Mouse (Mus musculus): ENCODE results near the gene Ptprh. TPM values are rescaled to one million over a fixed set of nuclear protein-coding genes. Genes with fewer than 3 reads are reported as not detected.

Ptprh gene
- polyA plus RNA-seq, 1 experiment: not detected

DNA sequence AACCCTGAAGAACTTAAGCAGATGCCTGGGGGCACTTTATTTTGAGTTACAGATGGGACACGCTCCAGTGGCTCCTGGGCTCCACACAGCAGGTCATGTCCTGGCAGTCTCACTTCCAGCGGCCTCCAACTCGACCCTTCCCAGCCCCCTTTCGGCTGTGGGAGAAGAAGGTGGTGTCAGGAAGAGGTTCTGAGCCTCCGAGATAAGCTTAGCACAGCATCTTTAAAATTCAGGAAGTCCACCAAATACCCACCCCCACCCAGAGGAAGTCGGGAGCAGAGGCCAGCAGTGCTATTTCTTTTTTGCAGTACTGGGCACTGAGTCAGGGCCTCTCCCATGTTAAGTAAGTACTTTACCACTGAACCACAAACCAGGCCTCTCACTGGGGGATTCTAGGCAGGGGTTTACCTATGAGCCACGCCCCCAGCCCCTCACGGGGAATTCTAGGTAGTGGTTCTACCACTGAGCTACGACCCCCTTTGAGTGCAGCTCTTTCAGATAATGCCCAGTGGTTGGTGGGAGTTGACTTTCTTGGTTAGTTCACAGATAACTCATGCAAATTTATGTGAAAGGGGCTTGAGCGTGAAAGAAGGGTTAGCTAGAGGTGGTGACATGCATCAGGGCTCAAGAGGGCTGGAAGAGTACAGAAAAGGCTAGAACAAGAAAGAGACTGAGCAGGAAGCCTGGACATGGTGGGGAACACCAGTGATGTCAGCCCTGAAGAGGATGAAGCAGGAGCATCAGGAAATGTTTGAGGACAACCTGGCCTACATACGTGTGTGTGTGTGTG is 99.0 kb downstream of the Ptprh start:
- no peak overlapping the region for H3K9ac ChIP-seq (ENCODE audit: low read depth, poor library complexity, severe bottlenecking)
- no peak overlapping the region for H3K27ac ChIP-seq (ENCODE audit: insufficient read depth, low read length)
- H3K36me3 ChIP-seq (ENCODE audit: control insufficient read depth, insufficient read depth, low read length, poor library complexity, severe bottlenecking): no peaks in the 10 kb centered on the region
- H3K9me3 ChIP-seq (replicated peaks; ENCODE audit: control insufficient read depth, insufficient read depth, low read length, poor library complexity, severe bottlenecking): no peaks in the 10 kb centered on the region
- H3K4me1 ChIP-seq (ENCODE audit: control insufficient read depth, insufficient read depth, low read length): no peaks in the 10 kb centered on the region
- TF ChIP-seq CTCF (IDR thresholded peaks at IDR 0.05; ENCODE audit: low read depth, low read length): no peak
- no peak for TF ChIP-seq EP300 (IDR thresholded peaks at IDR 0.05; ENCODE audit: insufficient read depth, low read depth, low read length)
- TF ChIP-seq POLR2A (IDR thresholded peaks at IDR 0.05; ENCODE audit: insufficient read depth, low read length): no peak
- H3K27me3 ChIP-seq (ENCODE audit: control insufficient read depth, insufficient read depth, low read length, poor library complexity, severe bottlenecking): no peaks in the 10 kb centered on the region
- H3K4me3 ChIP-seq (ENCODE audit: low read depth, low read length): no peak overlapping the region

DNA sequence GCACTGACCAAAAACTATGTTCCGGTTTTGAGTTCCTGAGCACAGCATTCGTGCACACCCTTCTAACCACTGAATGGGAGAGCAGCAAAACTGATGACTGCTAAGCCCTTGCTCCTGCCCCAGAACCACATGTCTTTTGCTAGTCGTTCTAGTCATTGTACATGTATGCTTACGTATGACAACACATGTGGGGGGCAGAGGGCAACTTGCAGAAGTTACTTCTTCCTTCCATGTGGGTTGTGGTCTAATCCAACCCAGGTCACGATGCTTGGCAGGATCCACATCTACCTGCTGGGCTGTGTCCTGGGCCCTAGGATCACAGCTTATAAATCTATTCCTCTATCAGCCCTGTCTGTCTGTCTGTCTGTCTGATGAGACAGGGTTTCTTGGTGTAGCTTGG is 100.0 kb downstream of the Ptprh start:
- Histone ChIP-seq H3K9me3 (replicated peaks; ENCODE audit: control insufficient read depth, insufficient read depth, low read length, poor library complexity, severe bottlenecking) (no peaks in the 10 kb centered on the region), H3K36me3 (ENCODE audit: control insufficient read depth, insufficient read depth, low read length, poor library complexity, severe bottlenecking) (no peaks in the 10 kb centered on the region), H3K27ac (ENCODE audit: insufficient read depth, low read length) (no peak overlapping the region), H3K9ac (ENCODE audit: low read depth, poor library complexity, severe bottlenecking) (no peak overlapping the region), H3K4me3 (ENCODE audit: low read depth, low read length) (no peak overlapping the region), H3K27me3 (ENCODE audit: control insufficient read depth, insufficient read depth, low read length, poor library complexity, severe bottlenecking) (no peaks in the 10 kb centered on the region), H3K4me1 (ENCODE audit: control insufficient read depth, insufficient read depth, low read length) (no peaks in the 10 kb centered on the region)
- TF ChIP-seq CTCF (IDR thresholded peaks at IDR 0.05; ENCODE audit: low read depth, low read length) (no peak), POLR2A (IDR thresholded peaks at IDR 0.05; ENCODE audit: insufficient read depth, low read length) (no peak), EP300 (IDR thresholded peaks at IDR 0.05; ENCODE audit: insufficient read depth, low read depth, low read length) (no peak)

DNA sequence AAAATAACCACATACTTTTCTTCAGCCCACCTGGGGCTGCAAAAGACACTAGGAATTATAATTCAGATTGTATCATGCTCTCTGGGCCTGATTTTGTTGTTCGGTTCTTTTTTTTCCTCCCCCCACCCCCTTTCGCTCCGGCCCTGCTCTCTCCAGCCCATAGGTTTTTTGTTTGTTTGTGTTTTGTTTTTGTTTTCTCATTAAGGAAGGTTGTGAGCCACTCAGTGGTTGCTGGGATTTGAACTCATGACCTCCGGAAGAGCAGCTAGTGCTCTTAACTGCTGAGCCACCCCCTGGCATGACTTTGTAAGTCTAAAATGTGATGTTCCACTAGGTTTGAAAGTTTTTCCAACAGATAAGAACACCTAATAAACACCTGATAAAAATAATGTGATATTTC is 100.7 kb downstream of the Ptprh start:
- TF ChIP-seq EP300 (IDR thresholded peaks at IDR 0.05; ENCODE audit: insufficient read depth, low read depth, low read length) (no peak), CTCF (IDR thresholded peaks at IDR 0.05; ENCODE audit: low read depth, low read length) (no peak), POLR2A (IDR thresholded peaks at IDR 0.05; ENCODE audit: insufficient read depth, low read length) (no peak)
- Histone ChIP-seq H3K9me3 (replicated peaks; ENCODE audit: control insufficient read depth, insufficient read depth, low read length, poor library complexity, severe bottlenecking) (no peaks in the 10 kb centered on the region), H3K36me3 (ENCODE audit: control insufficient read depth, insufficient read depth, low read length, poor library complexity, severe bottlenecking) (no peaks in the 10 kb centered on the region), H3K4me1 (ENCODE audit: control insufficient read depth, insufficient read depth, low read length) (no peaks in the 10 kb centered on the region), H3K27me3 (ENCODE audit: control insufficient read depth, insufficient read depth, low read length, poor library complexity, severe bottlenecking) (no peaks in the 10 kb centered on the region), H3K9ac (ENCODE audit: low read depth, poor library complexity, severe bottlenecking) (no peak overlapping the region), H3K27ac (ENCODE audit: insufficient read depth, low read length) (no peak overlapping the region), H3K4me3 (ENCODE audit: low read depth, low read length) (no peak overlapping the region)

DNA sequence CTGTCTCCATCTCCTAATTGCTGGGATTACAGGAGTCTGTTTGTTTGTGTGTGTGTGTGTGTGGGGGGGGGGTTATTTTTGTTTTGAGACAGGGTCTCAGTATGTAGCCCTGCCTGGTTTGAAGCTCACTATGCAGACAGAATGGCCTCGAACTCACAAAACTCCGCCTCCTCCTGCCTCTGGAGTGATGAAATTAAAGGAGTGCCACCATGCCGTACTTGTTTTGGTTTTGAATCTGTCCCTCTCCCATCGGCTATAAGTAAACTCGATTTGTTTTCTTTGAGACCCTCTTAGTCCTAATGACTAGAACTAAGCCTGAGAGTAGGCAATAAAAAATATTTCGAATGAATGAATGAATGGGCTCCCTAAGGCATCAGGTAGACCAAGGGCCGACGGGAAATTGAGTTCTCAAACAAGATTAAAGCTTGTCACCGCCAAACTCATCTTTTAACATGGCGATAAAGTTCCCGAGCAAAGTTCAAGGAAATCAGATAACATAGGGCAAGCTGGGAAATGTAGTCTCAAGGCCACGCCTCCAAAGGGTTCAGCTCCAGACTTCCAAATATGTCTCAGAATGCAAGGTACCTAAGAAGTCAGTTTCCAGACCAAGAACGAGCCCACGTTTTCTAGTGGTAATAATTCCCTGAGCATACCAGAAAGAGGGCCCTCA is 101.3 kb downstream of the Ptprh start:
- H3K4me1 ChIP-seq (ENCODE audit: control insufficient read depth, insufficient read depth, low read length): no peaks in the 10 kb centered on the region
- H3K36me3 ChIP-seq (ENCODE audit: control insufficient read depth, insufficient read depth, low read length, poor library complexity, severe bottlenecking): no peaks in the 10 kb centered on the region
- H3K27ac ChIP-seq (ENCODE audit: insufficient read depth, low read length): no peak overlapping the region
- peak overlapping the region; percentile 99 for H3K4me3 ChIP-seq (ENCODE audit: low read depth, low read length)
- H3K27me3 ChIP-seq (ENCODE audit: control insufficient read depth, insufficient read depth, low read length, poor library complexity, severe bottlenecking): no peaks in the 10 kb centered on the region
- no peak for TF ChIP-seq CTCF (IDR thresholded peaks at IDR 0.05; ENCODE audit: low read depth, low read length)
- no peak for TF ChIP-seq EP300 (IDR thresholded peaks at IDR 0.05; ENCODE audit: insufficient read depth, low read depth, low read length)
- no peak for TF ChIP-seq POLR2A (IDR thresholded peaks at IDR 0.05; ENCODE audit: insufficient read depth, low read length)
- H3K9ac ChIP-seq (ENCODE audit: low read depth, poor library complexity, severe bottlenecking): peak overlapping the region; percentile 91; the same call in 1 of the 2 replicates
- H3K9me3 ChIP-seq (replicated peaks; ENCODE audit: control insufficient read depth, insufficient read depth, low read length, poor library complexity, severe bottlenecking): no peaks in the 10 kb centered on the region

DNA sequence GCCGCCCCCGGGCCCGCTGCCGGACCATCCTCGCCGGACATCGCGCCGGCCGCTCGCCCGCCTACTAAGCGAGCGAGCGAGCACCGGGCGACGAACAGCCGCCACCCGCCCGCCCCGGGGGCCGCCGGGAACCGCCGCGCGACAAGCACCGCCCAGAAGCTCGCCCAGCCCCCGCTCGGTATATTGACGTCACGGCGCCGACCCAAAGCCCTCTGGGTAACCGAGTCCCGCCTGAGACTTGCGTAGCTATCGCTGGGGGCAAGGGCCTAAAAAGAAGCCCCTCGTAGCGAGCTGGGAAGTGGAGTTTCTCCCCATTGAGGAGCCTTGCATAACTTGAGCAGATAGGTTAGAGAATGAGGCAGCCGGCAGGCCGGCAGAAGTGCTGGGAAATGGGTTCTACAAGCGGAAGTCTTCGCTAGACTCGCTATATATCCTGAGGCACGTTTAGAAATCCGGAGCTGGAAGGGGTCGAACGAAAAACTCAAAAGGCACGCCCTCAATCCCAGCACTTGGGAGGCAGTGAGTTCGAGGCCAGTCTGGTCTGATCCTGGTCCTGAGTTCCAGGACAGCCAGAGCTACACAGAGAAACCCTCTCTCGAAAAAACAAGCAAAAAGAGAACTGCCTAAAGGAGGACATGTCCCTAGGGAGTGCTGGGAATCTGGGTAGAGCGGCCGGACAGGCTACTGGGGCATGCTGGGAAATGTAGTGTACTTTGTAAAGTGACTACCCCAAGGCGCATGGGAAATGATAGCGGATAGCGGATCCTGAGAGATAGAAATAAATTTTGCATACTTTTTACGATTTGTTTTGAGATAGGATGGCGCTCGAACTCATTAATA is 102.1 kb downstream of the Ptprh start, which contains the start of gene Ppp1r12c:
Ppp1r12c (minus strand) TSS at position 123 of the 840 bp plus-strand sequence.
- Histone ChIP-seq H3K36me3 (ENCODE audit: control insufficient read depth, insufficient read depth, low read length, poor library complexity, severe bottlenecking) (no peaks in the 10 kb centered on the region), H3K27me3 (ENCODE audit: control insufficient read depth, insufficient read depth, low read length, poor library complexity, severe bottlenecking) (no peaks in the 10 kb centered on the region), H3K27ac (ENCODE audit: insufficient read depth, low read length) (peak within 1 kb of the TSS; percentile 79), H3K4me3 (ENCODE audit: low read depth, low read length) (peak within 1 kb of the TSS; percentile 99), H3K9ac (ENCODE audit: low read depth, poor library complexity, severe bottlenecking) (peak within 1 kb of the TSS; percentile 91), H3K9me3 (replicated peaks; ENCODE audit: control insufficient read depth, insufficient read depth, low read length, poor library complexity, severe bottlenecking) (no peaks in the 10 kb centered on the region), H3K4me1 (ENCODE audit: control insufficient read depth, insufficient read depth, low read length) (no peaks in the 10 kb centered on the region)
- no peak for TF ChIP-seq CTCF (IDR thresholded peaks at IDR 0.05; ENCODE audit: low read depth, low read length)
- TF ChIP-seq POLR2A (IDR thresholded peaks at IDR 0.05; ENCODE audit: insufficient read depth, low read length): peak; percentile 21
- no peak for TF ChIP-seq EP300 (IDR thresholded peaks at IDR 0.05; ENCODE audit: insufficient read depth, low read depth, low read length)
